Mouse (Mus musculus): ENCODE measurements around the gene Mgll.

- TF ChIP-seq POLR2A (IDR thresholded peaks at IDR 0.05; ENCODE audit: low read depth, low read length) = no peak
- TF ChIP-seq CTCF (conservative IDR thresholded peaks at IDR 0.05; ENCODE audit: insufficient read depth, insufficient read length, low read depth, low read length) = no peak
Observed at GRCm38 (mm10) chr6:88776336-88776923, 52.2 kb downstream of the Mgll start.

Measured in kidney, adult 2 months (tissue).